Mouse (Mus musculus) frontal cortex, adult 2 months (tissue): ENCODE measurements around the gene Hpse2. TPM values are rescaled to one million over a fixed set of nuclear protein-coding genes. Genes with fewer than 3 reads are reported as not detected.
"Not testable (repeated sequence)": the region's sequence is repeated elsewhere in the genome, so short reads cannot be mapped to it uniquely, and the experiment has no call there.

Experiments used
- DNase-seq, 2 experiments: peaks; one replicate each; pipeline ENCODE4 v3.0.0; 2022; ENCODE audit warnings: low spot score in 1 of 2; ENCODE audit errors: extremely low spot score in 1 of 2
- polyA plus RNA-seq: library from polyadenylated mRNA; depleted of rRNA; stranded (reverse); fragments of >200 nt; gene quantifications from 2 replicates; pipeline ENCODE4 v1.2.3, GENCODE M21; 2012

The Hpse2 gene
- polyA plus RNA-seq, 1 experiment, result 0.24 TPM

- DNase-seq, result peak in 1 of 2 experiments; percentile 53
Observed at GRCm38 (mm10) chr19:42788311-42788710, 599.8 kb downstream of the Hpse2 start.

- no peak for DNase-seq
Observed at GRCm38 (mm10) chr19:42785562-42786220, 602.5 kb downstream of the Hpse2 start.

- no peak for DNase-seq
Observed at GRCm38 (mm10) chr19:42785129-42785528, 603.0 kb downstream of the Hpse2 start.

- not testable (repeated sequence) for DNase-seq
Observed at GRCm38 (mm10) chr19:42780156-42780538, 608.0 kb downstream of the Hpse2 start.

GRCm38 (mm10) chr19:42779531-42780155 lies 608.5 kb downstream of the Hpse2 start, which contains the start of gene Hps1:
TSS of gene Hps1 (minus strand) at chr19:42779978.
- peak; percentile 87 to 91 for DNase-seq

- DNase-seq, result peak in 1 of 2 experiments; percentile 54
Observed at GRCm38 (mm10) chr19:42777801-42778200, 610.4 kb downstream of the Hpse2 start.

DNA sequence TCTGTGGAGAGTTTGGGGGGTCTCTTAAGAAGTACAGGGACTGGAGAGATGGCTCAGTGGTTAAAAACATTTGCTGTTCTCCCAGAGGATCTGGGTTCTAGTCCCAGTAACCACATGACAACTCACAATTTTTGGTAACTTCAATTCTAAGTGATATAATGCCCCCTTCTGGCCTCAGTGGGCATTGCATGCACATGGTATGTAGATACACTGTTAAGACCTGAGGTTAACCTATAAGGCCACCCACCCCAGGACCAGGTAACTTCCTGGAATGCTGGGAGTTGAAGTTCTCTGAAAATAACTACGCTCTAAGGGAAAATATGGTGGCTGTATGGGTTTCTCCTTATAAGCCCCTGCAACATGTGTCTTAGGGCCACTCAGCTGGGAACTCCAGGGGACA lies 611.3 kb downstream of the Hpse2 start:
- peak in 1 of 2 experiments; percentile 38 for DNase-seq

GRCm38 (mm10) chr19:42770141-42770872 lies 617.8 kb downstream of the Hpse2 start:
- DNase-seq, result no peak

- DNase-seq, result no peak
Observed at GRCm38 (mm10) chr19:42769648-42770047, 618.5 kb downstream of the Hpse2 start.

DNA sequence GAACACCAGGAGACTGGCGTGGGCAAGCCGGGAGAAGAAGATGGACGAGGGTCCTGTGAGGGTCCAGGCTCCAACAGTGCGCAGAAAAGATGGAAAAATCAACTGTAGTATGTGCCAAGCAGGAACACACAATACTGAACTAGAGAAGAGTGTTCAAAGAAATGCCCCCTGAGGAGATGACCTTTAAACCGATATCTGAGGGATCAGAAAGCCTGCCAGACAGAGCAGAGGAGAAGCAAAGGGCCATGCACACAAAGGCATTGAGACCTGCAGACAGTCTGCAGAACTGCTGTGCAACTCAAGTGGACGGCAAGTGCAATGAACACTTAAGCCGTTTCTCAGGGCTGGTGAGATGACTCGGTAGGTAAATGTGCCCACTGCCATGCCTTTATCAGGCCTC lies 620.8 kb downstream of the Hpse2 start:
- no peak for DNase-seq

DNA sequence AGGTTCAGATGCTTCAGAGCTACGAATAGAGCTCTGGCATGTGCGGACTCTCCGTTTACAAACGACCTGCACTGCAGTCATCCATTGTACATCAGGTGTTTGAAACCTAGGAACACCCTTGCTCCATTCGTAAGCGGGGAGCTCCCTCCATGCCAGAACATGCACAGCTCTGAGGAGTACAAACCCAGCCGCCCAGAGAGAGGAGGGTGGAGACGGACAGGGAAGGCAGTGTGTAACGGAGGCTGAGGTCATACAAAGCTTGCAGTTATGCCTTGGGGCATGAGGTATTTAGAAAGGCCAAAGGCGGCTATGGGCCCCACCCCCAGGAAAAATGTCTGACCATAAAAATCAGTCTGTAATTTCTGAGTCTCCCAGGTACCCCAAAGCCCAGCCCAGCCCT lies 623.8 kb downstream of the Hpse2 start:
- no peak for DNase-seq

- DNase-seq, result no peak
Observed at GRCm38 (mm10) chr19:42756671-42757070, 631.5 kb downstream of the Hpse2 start.

- DNase-seq, result no peak
Observed at GRCm38 (mm10) chr19:42755148-42755870, 632.8 kb downstream of the Hpse2 start.

- DNase-seq, result peak in 1 of 2 experiments; percentile 37
Observed at GRCm38 (mm10) chr19:42753141-42753917, 634.8 kb downstream of the Hpse2 start.

DNA sequence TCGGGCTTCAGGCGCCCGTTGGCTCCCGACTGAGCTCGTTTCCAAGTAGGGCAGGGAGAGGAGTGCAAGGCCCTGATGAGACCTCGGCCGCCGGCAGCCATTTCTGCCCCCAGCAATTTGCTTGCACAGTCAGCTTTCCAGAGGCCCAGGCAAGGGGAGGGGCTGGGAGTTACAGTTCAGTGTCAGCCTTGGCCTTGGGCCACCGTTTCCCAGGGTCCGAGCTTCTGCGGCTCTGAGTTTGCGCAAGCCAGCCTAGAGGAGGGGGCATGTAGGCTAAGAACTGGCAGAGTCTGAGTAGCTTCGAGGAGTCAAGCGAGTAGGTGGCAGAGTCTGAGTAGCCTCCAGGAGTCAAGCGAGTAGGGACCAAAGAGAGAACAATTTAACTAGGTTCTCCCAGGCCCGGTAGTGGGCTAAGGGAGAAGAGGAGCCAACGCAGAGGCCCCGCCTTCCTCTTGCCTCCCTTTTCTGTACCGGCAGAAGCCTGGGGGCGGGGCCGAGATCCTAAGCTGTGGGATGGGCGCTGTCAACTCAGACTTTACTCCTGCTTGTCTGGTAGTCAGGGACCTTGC lies 635.7 kb downstream of the Hpse2 start, which contains the start of gene Pyroxd2:
TSS of gene Pyroxd2 (minus strand) at position 413 of the 569 bp plus-strand sequence.
- DNase-seq, result peak in 1 of 2 experiments; percentile 41

DNA sequence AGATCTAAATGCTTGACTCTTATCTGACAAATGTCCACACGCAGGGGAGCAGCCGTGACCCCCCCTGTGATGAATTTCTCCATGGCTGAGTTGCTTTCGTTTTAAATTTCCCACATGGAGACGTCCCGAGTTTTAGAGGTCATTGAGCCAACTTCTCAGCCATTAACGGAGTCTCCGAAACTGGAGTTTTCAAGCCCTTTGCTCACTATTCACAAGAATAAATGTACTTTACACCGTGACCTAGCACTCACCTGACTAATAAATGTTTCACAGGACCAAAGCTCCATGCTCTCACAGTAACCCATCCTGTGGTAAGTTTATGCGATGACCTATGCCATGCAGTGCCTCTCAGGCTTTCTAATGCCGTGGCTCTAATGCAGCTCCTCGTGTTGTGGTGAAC lies 638.0 kb downstream of the Hpse2 start:
- no peak for DNase-seq

DNA sequence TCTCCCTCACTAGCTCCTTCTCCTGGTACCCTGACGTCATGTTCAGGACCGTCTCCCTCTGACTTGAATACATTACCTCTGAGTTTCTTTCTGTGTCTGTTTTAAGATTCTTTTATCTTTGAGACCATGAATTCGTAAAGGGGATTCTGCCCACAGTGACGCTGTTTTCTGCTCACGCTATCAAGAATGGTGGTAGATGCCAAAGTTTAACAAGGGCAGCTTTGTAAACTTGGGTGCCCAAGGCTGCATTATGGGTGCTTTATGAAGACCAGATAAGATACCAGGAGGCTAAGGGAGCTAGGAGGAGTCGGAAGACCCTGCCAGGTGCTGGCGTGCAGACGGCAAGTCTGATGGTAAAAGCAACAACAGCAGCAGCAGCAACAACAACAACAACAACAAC lies 641.5 kb downstream of the Hpse2 start:
- DNase-seq, result no peak

GRCm38 (mm10) chr19:42745869-42746224 lies 642.3 kb downstream of the Hpse2 start:
- no peak for DNase-seq

GRCm38 (mm10) chr19:42745084-42745868 lies 642.9 kb downstream of the Hpse2 start:
- no peak for DNase-seq
